Mouse (Mus musculus) midbrain, embryonic 15.5 days (tissue): ENCODE results near the gene Clcc1. TPM values are rescaled to one million over a fixed set of nuclear protein-coding genes. Genes with fewer than 3 reads are reported as not detected.

Experiments
- polyA plus RNA-seq: library from polyadenylated mRNA; unstranded; fragments of >200 nt; fragmentation: Nextera tagmentation; extraction: Ambion mirVana; gene quantifications from 2 replicates; pipeline ENCODE4 v1.2.1, GENCODE M21; 2015

Gene Clcc1
- polyA plus RNA-seq, 1 experiment from 2014 or later = 48.3 TPM

Other genes starting within 250 kb of the Clcc1 start
- 38.5 and 43.3 TPM in 2 replicates for gene Celsr2, start 238.4 kb upstream of the Clcc1 start, polyA plus RNA-seq
- 209 and 212 TPM in 2 replicates for gene Sars, start 208.7 kb upstream of the Clcc1 start, polyA plus RNA-seq
- 2.8 and 3.5 TPM in 2 replicates for gene 1700013F07Rik, start 119.8 kb upstream of the Clcc1 start, polyA plus RNA-seq
- gene 5330417C22Rik, start 117.4 kb upstream of the Clcc1 start, polyA plus RNA-seq = 18.9 and 19.4 TPM in 2 replicates
- 56.1 TPM in 2 replicates for gene Tmem167b, start 91.4 kb upstream of the Clcc1 start, polyA plus RNA-seq
- 53.8 and 54.6 TPM in 2 replicates for gene Taf13, start 82.2 kb upstream of the Clcc1 start, polyA plus RNA-seq
- 110 and 114 TPM in 2 replicates for gene Wdr47, start 62.6 kb upstream of the Clcc1 start, polyA plus RNA-seq
- gene Gpsm2, start 68.4 kb downstream of the Clcc1 start, polyA plus RNA-seq = 16.1 and 20.1 TPM in 2 replicates
- gene Aknad1, start 85.7 kb downstream of the Clcc1 start, polyA plus RNA-seq = not detected in 2 replicates
- gene Stxbp3, start 186.6 kb downstream of the Clcc1 start, polyA plus RNA-seq = 14.0 and 14.1 TPM in 2 replicates
- gene Fndc7, start 236.1 kb downstream of the Clcc1 start, polyA plus RNA-seq = 0.05 and 0.18 TPM in 2 replicates